Mouse (Mus musculus): ENCODE measurements around the gene Hira. TPM values are rescaled to one million over a fixed set of nuclear protein-coding genes. Genes with fewer than 3 reads are reported as not detected.
A peak's percentile ranks its signal among the peaks of the same experiment; 100 is the strongest.
"Not testable (repeated sequence)": the region's sequence is repeated elsewhere in the genome, so short reads cannot be mapped to it uniquely, and the experiment has no call there.

The Hira gene
- polyA plus RNA-seq, 1 experiment, result 120 TPM

DNA sequence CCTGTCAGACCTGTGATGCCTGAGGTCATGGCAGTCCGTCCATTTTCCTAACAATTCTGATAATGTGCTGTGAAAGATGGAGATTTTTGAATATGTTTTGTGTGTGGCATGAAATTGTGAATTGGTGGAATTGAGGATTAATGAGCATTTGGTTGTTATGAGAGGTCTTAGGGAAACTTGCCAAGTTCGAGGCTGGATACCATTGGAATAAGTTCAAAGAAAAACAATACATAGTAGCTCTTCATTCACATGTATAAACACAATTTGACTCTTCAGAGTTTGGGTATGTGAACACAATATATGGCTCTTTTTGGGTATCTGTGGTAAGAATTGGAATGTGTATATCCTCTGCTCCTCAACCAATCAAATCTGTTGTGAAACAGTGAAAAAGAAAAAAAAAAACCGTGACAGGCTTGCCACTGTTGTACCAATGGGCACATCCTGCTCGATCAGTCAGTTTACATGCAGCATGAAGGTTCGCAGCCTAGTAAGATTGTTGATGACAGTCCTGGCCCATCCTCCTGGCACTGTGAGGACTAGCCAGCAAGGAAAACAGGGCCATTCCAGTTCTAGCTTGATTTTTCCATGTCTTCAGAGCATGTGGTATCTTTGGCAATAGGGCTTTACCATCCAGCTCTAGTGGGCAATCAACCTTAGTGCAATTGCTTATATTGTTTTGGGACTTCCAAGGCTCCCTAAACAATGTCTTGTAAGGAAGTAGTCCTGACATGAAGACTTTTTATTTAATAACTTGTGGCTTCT lies 61.7 kb downstream of the Hira start:
- TF ChIP-seq POLR2A (IDR thresholded peaks at IDR 0.05; ENCODE audit: borderline replicate concordance, extremely low read depth, insufficient read depth, insufficient read length, poor library complexity, severe bottlenecking) (no peak), CTCF (IDR thresholded peaks at IDR 0.05; ENCODE audit: borderline replicate concordance, extremely low read depth, insufficient read depth, insufficient read length) (no peak)
- DNase-seq (ENCODE audit: low read depth), result peak; percentile 1

DNA sequence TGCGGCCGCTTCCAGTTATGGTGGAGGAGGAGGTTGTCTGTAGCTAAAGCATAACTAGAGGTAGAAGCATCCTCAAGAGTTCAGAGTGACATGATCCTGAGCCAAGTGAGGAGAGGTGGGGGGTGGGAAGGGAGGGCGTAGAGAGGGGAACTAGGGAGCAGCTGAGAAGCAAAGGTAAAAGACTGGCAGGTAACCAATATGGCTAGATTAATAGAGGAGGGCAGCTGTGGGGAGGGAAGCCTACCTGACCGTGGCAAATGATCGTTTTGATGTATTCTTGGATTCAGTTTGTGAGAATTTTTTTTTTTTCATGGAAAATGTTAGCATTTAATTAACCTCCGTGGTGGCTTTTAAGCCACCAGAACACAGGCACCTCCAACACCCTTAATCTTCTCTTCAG lies 67.1 kb downstream of the Hira start:
- no peak for DNase-seq (ENCODE audit: low read depth)
- TF ChIP-seq POLR2A (IDR thresholded peaks at IDR 0.05; ENCODE audit: borderline replicate concordance, extremely low read depth, insufficient read depth, insufficient read length, poor library complexity, severe bottlenecking) (no peak), CTCF (IDR thresholded peaks at IDR 0.05; ENCODE audit: borderline replicate concordance, extremely low read depth, insufficient read depth, insufficient read length) (no peak)

DNA sequence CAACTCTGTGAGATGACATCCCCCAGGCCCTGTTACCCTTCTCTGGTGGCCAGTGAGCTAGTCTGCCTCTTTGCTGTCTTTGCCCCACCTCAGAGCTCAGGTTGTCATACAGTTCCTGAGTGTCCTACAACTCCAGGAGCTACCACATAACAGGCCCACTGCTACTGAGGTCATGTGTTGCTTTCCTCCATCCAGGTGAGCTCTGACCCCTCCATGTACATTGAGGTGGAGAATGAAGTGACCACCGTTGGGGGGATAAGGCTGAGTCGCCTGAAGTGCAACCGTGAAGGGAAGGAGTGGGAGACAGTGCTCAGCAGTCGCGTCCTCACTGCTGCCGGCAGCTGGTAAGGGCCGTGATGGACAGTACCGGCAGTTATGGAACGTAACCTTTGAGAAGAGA lies 72.1 kb downstream of the Hira start:
- TF ChIP-seq CTCF (IDR thresholded peaks at IDR 0.05; ENCODE audit: borderline replicate concordance, extremely low read depth, insufficient read depth, insufficient read length) (no peak), POLR2A (IDR thresholded peaks at IDR 0.05; ENCODE audit: borderline replicate concordance, extremely low read depth, insufficient read depth, insufficient read length, poor library complexity, severe bottlenecking) (no peak)
- DNase-seq (ENCODE audit: low read depth), result no peak

DNA sequence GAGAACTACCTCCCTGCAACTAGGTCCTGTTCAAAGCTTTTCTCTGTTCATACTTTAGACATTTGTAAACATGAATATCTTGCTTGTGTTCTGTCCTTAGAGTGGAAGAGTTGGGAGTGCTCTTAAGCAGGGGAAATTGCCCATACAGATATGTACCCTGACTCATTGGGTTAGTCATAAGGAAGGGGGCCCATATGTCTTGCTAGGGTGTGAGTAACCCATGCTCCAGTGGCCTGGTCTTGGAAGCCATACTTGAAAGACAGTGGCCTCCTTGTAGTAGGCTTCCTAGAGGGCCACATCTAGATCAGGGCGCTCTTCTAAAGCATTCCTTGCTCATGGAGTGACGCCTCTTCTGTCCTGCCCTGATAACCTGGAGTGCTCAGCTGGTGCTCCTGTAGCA lies 73.5 kb downstream of the Hira start:
- TF ChIP-seq POLR2A (IDR thresholded peaks at IDR 0.05; ENCODE audit: borderline replicate concordance, extremely low read depth, insufficient read depth, insufficient read length, poor library complexity, severe bottlenecking), result no peak
- TF ChIP-seq CTCF (IDR thresholded peaks at IDR 0.05; ENCODE audit: borderline replicate concordance, extremely low read depth, insufficient read depth, insufficient read length), result no peak

DNA sequence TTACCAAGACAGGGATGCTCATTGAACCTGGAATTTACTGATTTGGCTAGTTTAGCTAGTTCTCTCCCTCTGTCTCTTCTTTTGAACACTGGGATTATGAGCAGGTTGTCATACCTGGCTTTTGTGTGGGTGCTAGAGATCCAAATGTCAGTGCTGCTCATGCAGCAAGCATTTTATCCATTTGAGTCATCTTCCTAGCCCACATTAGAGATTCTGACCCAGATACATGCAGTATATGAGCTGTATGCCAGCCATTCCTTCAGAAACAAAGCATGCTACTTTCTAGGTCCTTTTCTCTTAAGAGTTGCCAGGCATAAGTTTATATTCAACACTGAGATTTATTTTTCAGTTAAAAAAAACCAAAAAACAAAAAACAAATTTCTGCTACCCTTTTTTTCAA lies 76.0 kb downstream of the Hira start:
- no peak for DNase-seq (ENCODE audit: low read depth)
- no peak for TF ChIP-seq POLR2A (IDR thresholded peaks at IDR 0.05; ENCODE audit: borderline replicate concordance, extremely low read depth, insufficient read depth, insufficient read length, poor library complexity, severe bottlenecking)
- TF ChIP-seq CTCF (IDR thresholded peaks at IDR 0.05; ENCODE audit: borderline replicate concordance, extremely low read depth, insufficient read depth, insufficient read length), result no peak

More for the DNA sequence above, 73.5 kb downstream of the Hira start:
- no peak for DNase-seq (ENCODE audit: low read depth)

DNA sequence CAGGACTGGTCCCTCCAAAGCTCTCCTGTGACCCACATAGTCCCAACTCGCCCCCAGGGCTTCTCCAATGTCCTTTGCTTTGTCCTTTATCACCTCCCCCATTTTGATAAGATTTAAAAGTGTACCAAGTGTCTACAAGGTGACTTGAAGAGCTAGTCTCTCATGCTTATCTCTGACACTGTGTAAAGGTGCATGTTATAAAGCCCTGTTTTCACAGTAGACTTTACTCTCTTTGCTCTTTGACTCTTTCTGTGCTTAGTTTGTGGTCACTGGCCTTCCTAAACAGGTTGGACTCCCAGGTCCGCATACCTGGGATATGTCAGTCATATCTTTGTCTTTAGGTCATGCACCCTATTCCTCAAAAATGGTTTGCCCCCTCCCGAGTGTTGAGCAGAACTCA lies 78.2 kb downstream of the Hira start:
- DNase-seq (ENCODE audit: low read depth), result no peak
- TF ChIP-seq CTCF (IDR thresholded peaks at IDR 0.05; ENCODE audit: borderline replicate concordance, extremely low read depth, insufficient read depth, insufficient read length) (no peak), POLR2A (IDR thresholded peaks at IDR 0.05; ENCODE audit: borderline replicate concordance, extremely low read depth, insufficient read depth, insufficient read length, poor library complexity, severe bottlenecking) (no peak)

DNA sequence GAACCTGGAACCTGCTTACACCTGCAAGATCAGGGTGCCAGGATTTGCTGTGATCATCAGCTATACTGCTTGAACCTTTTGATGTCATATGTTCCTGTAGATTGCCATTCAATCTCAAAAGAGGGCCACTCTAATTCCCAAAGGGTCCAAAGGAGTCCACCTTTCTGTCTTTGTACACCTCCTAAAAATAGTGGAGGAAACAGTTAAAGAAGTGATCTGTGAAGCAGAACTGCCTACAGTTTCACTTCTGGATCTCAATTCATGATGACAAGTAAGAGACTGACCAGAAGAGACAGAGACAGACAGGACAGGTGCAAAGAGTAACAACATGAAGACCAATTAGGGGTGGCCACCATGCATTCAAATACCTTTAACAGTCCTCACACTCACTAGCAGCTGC lies 86.6 kb downstream of the Hira start:
- TF ChIP-seq CTCF (IDR thresholded peaks at IDR 0.05; ENCODE audit: borderline replicate concordance, extremely low read depth, insufficient read depth, insufficient read length) (no peak), POLR2A (IDR thresholded peaks at IDR 0.05; ENCODE audit: borderline replicate concordance, extremely low read depth, insufficient read depth, insufficient read length, poor library complexity, severe bottlenecking) (no peak)
- DNase-seq (ENCODE audit: low read depth), result no peak

DNA sequence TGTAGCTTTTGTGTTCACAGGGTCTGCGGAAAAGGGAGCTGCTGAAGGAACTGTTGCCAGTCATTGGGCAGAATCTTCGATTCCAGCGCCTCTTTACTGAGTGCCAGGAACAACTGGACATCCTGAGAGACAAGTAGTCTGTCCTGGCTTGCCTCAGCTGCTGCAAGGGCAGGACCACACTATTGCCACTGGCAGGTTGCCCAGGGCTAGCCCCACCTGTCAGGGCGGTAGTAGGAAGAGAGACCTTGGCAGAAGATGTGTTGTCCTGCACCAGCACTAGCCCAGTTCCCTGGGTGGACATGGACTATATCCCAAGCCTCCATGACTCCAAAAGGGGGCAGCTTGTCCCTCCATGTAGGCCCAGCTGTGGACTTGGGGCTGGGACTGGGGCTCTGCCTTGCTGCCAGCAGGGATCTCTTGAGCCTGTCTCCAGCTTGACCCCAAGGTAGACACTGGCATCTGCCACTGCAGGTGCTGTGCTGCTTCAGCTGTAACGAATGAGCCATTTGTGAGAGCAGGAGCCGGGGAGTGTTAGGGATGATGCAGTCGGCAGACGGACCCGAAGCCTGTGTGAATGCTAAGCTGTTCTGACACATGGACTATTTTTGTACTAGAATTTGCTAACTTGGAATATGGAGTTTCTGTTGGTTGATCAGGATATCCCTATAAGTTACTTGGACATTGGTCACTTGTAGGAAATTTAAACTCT lies 92.7 kb downstream of the Hira start:
- TF ChIP-seq POLR2A (IDR thresholded peaks at IDR 0.05; ENCODE audit: borderline replicate concordance, extremely low read depth, insufficient read depth, insufficient read length, poor library complexity, severe bottlenecking) (no peak), CTCF (IDR thresholded peaks at IDR 0.05; ENCODE audit: borderline replicate concordance, extremely low read depth, insufficient read depth, insufficient read length) (no peak)
- DNase-seq (ENCODE audit: low read depth), result no peak

DNA sequence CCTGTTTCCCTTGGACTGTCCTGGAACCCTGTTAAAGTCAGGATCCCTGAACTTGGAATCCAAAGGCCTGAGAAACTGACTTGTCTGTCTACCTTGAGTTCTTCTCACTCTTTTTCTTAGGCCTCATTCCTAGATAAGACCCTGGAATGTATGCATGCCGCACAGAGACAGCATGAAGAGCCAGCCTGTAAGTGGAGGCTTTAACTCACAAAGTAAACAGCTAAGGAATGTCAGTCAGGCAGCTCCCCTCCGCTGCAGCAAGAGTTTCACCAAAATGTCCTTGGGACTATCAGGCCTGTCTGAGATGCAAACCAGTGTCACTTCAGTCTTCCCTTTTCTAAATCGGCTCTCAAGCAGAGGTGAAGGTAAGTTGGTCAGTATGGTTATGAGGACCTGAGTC lies 94.0 kb downstream of the Hira start:
- no peak for DNase-seq (ENCODE audit: low read depth)
- no peak for TF ChIP-seq CTCF (IDR thresholded peaks at IDR 0.05; ENCODE audit: borderline replicate concordance, extremely low read depth, insufficient read depth, insufficient read length)
- TF ChIP-seq POLR2A (IDR thresholded peaks at IDR 0.05; ENCODE audit: borderline replicate concordance, extremely low read depth, insufficient read depth, insufficient read length, poor library complexity, severe bottlenecking), result no peak

DNA sequence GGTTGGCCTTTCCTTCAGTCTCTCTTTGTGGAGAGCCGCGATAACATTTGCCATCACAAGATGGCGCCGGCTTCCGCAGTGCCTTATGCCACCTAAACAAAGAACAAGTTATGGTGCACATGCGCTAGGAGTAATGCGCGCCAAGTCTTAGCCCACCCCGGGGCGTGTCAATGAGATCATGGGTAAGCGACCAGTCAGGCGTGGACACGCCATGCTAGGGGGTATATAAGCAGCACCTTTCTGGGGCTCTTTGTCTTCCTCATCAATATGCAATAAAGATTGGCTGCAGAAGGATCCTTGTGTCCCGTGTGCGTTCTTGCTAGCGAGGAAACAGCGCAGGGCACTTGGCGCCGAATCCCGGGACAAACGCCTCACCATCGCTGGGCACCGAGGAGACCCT lies 98.8 kb downstream of the Hira start:
- DNase-seq (ENCODE audit: low read depth), result not testable (repeated sequence)

DNA sequence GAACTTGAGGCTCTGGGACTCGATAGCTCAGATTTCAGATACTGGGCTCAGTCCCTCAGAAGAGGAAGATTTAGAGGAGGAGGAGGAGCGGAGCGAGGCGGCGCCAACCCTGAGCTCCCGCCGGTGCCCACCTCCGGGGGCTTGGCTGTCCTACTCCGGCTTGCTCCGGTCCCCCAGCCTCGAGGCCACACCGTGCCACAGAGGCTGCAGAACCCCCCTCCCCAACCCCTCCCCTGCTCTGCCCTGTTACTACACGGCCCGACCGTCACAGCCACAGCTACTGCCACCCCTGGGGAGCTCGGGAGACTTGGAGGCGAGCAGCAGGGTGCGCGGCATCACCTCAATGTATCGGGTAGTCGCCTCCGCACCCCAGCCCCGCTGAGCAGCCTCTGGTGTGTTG lies 99.5 kb downstream of the Hira start:
- TF ChIP-seq POLR2A (IDR thresholded peaks at IDR 0.05; ENCODE audit: borderline replicate concordance, extremely low read depth, insufficient read depth, insufficient read length, poor library complexity, severe bottlenecking) (no peak), CTCF (IDR thresholded peaks at IDR 0.05; ENCODE audit: borderline replicate concordance, extremely low read depth, insufficient read depth, insufficient read length) (no peak)
- DNase-seq (ENCODE audit: low read depth), result no peak

DNA sequence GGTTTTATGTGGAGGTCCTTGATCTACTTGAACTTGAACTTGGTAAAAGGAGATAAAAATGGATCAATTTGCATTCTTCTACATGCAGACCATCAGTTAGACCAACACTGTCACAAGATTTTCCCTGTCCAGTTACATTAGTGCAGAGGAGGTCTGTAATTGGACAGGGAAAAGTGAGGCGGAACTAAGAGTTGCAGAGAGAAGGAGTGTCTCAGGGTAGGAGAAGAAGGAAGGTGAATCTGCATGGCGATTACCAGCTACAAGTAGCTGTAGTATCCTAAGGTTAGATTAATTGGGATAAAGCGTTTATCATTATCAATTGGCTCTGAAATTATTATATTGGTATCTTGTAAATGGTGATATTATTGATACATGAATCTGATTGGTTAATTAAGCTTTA lies 109.5 kb downstream of the Hira start:
- no peak for DNase-seq (ENCODE audit: low read depth)
- no peak for TF ChIP-seq POLR2A (IDR thresholded peaks at IDR 0.05; ENCODE audit: borderline replicate concordance, extremely low read depth, insufficient read depth, insufficient read length, poor library complexity, severe bottlenecking)
- TF ChIP-seq CTCF (IDR thresholded peaks at IDR 0.05; ENCODE audit: borderline replicate concordance, extremely low read depth, insufficient read depth, insufficient read length), result no peak

Measured in brain, embryonic 14.5 days (tissue).